Mouse (Mus musculus) thymus, adult 18-20 months (tissue): ENCODE results near the gene Gm26620.
A peak's percentile ranks its signal among the peaks of the same experiment; 100 is the strongest.

Source experiments
- DNase-seq, 2 experiments: peaks; one replicate each; pipeline ENCODE4 v3.0.0; 2022; ENCODE audit warnings: mixed read lengths in 2 of 2

Gene Gm26620

GRCm38 (mm10) chr1:170884978-170885561 is at the start of gene Gm26620, which contains the start of gene Dusp12:
TSS of gene Gm26620 (plus strand) at chr1:170885065.
TSS of gene Dusp12 (minus strand) at chr1:170885540.
- peak; percentile 72 for DNase-seq

GRCm38 (mm10) chr1:170839685-170840084 is 45.2 kb upstream of the Gm26620 start:
- no peak for DNase-seq

DNA sequence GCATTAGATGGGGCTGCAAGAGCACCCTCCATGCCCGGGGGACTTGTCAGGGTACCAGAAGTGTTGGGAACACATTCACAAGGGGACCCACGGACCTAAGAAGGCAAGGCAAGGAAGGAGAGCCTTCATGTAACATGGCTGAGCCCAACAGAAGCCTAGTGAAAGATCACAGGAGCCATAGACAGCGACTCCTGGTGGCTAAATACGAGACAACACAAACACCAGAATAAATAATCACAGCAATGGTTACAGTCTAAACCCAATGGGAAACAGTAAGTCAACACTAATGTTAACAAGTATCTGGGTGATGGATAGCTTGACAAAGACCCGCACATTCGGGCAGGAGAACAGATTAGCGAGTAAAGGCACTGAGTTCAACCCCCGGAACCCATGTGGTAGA is 40.5 kb upstream of the Gm26620 start:
- no peak for DNase-seq

- DNase-seq = no peak
Measured at GRCm38 (mm10) chr1:170845448-170846307, 39.2 kb upstream of the Gm26620 start.

DNA sequence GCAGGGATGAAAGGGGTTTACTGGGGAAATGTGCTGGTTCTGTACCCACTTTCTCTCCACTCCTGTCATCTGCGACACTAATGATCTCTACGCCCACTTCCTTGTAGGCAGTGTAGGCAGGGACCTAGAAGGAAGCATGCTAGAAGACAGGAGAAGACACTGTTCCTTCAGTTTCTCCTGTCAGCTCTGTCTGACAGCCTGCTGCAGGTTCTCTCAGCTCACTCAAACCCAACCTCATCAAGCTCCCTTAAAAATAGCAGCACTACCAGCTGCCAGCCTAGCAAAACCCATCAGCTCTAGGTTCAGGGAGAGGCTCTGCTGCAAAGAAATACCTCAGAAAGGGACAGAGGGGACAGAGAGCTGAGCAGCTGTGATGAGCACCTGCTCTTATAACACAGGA is 34.9 kb upstream of the Gm26620 start:
- DNase-seq = no peak

DNA sequence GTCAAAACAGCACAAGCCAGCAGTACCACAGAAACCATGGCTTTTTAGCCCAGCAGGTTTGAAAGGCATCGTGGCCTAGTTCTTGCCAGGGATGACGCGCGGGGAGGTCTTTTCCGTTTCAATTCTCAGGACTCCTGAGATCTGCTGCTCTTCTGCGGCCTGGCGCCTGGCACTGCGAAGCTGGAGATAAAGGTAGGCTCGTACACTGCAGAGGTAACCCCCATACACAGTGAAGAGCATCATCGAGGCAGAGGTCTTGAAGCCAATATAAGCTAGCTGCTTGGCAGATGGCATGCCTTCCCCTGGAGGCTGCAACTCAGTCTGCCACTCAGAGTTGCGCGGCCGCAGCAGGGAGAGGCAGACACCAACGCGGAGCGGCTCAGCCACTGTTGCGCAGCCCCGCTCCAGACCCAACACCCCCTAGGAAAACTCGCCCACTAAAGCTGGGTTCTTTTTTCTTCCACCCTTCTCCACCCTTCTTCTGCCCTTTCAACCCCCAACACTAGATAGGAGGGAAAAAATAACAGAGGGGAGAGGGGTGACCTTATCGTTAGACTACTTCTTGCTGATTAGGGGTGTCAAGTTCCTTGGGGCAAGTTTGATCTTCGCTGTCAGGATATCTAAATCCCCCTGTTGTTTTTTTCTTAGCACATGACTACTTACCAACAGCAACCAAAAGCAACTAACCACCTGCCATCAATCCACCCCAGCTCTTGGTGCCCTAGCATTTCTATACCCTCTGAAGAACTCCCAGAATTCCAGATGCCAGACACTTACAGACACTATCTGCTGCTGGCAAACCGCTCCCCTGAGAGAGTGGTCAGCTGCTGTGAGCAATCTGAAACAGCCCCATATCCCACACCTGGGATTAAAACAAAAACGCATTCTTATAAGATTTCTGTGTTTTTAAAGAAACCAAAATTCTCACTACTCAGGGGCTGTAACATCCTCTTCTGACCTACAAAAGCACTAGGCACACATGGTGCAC is 33.9 kb upstream of the Gm26620 start:
- no peak for DNase-seq

GRCm38 (mm10) chr1:170853604-170854003 is 31.3 kb upstream of the Gm26620 start:
- no peak for DNase-seq

DNA sequence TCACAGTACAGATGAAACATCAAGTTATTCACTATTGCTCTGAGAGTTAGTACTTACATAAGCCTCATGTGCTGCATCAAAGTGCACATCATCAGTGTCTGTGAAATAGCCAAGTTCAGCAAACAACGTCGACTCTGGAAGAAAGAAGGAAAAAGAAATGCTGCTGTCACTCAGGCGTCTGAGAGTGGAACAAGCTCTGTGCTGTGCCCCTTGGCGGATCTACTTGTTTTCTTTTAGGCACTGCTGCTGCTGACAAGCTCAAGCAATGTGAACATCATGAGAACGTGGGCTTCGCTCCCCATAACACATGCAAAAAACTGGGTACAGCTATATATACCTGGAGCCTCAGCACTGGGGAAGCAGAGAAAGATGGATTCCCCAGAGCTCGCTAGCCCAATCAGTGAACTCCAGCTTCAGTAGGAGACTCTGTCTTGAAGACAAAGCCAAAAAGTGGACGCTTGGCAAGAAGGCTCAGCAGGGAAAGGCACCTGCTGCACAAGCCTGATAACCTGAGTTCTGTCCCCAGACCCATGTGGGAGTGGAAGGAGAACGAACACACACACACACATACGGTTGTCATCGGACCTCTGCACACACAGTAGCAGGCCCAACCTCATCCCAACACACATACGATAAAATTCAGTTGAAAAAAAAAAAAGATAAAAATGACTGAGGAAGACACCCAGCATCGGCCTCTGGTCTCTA is 29.7 kb upstream of the Gm26620 start:
- no peak for DNase-seq

GRCm38 (mm10) chr1:170857369-170857768 is 27.5 kb upstream of the Gm26620 start:
- DNase-seq = no peak

- no peak for DNase-seq
Measured at GRCm38 (mm10) chr1:170858872-170859271, 26.0 kb upstream of the Gm26620 start.

GRCm38 (mm10) chr1:170861671-170862434 is 23.0 kb upstream of the Gm26620 start:
- no peak for DNase-seq

DNA sequence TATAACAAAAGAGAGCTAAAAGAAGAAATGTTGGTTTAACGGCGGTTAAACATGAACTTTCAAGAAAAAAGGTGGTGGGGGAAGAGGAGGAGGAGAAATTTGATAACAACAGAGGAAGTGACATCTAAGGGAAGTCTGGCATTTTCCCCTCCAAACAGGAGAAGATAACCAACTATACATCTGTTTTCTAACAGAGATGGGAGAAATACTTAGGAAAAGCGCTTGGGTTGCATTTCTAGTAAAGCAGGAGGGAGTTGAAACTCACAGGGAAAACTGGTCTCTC is 22.5 kb upstream of the Gm26620 start:
- no peak for DNase-seq

DNA sequence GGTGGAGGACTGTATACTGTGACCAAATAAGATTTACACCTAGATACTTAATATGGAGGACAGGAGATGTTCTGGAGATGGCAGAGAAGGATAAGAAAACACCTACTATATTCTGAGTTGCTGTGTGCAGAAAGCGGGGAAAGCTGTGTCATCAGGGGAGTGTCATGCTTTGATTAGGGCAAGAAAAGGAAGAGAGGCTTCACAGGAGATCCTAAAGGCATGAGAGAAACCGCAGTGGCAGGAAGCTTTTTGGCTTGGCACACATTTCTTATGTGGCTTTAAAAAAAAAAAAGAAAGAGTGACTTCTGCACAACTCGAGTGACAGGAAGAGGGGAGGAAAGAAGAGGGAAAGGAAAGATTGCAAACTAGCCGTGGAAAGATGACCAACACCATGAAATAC is 21.8 kb upstream of the Gm26620 start:
- peak; percentile 11 to 47 for DNase-seq

GRCm38 (mm10) chr1:170864234-170864633 is 20.6 kb upstream of the Gm26620 start:
- no peak for DNase-seq

DNA sequence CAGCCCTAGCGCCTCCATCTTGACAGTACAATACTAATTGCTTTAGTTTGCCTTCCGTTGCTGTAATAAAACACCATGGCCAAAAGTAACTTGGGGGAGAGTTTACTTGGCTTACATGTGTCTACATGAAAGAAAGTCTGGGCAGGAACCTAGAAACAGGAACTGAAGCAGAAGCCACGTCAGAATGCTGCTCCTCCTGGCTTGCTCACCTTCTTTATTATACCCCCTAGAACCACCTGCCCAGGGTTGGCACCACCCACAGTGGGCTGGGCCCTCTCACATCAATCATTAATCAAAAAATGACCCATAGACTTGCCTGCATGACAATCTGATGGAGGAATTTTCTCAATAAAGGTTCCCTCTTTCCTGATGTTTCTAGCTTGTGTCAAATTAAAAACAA is 20.1 kb upstream of the Gm26620 start:
- DNase-seq = no peak

DNA sequence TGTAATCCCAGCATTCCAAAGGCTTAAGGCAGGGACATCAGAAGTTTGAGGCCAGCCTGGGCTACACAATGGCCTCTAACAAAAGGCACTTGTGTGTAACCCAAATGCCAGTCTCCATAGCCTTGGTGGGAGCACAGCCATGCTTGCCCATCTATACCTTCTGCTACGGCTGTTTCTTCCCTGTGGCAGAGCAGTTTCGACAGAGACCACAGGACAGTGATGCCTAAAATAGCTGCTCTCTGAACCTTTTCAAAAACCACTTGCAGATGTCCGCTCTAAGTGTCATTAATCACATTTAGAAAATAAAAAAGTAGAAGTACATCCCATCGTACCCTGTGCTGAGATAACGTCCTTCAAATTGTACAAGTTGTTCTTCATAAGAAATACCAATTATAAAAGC is 19.5 kb upstream of the Gm26620 start:
- no peak for DNase-seq

DNA sequence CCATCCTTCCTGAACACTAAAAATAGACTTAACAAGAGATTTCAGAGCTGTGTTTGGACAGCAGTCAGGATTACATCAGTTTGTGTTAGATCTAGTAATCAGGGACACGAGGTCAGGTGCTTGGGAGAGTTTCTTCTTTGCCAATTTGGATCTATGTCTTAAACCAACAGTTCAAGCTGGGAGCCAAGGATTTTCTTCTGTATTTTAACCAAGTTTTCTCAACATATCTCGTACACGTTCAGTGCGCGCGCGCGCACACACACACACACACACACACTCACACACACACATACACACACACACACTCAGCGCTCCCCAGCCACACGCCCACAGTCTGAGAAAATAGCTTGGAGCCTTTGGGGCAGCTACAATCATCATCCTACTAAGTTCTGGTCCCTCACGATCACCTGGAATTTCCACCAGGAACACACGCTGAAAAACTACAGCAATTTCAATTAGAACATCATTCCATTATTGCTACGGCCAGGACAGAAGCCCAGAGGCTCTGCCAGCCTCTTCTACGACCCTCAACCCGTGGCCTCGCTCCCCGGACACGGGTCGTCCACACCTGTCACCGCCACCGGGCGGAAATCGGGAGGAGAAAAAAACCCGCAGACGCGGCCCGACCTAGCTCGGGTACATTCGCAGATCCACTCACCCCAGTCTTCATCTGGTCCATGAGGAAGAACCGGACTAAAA is 17.7 kb upstream of the Gm26620 start:
- DNase-seq = no peak

DNA sequence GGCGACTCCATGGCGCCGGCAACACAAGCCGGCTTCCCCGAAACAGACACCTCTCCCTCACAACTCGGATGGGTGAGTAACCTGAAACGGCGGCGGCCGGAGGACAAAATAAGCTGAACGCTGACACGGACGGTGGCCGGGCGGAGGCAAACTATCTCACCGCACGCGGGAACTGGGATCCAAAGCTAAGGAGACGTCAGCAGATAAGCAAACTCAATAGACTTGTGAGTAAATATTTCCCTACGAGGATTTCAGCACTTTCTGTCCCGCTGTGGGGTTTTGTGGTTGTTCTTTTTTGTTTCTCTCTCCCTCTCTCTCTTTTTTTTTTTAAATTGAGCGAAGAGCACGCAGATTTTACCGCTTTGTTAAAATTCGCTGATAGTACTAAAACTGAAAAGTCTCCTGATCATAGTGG is 17.2 kb upstream of the Gm26620 start, which contains the start of gene Atf6:
Gene Atf6 (minus strand): TSS at position 81 of the 415 bp plus-strand sequence.
- peak; percentile 68 to 76 for DNase-seq

DNA sequence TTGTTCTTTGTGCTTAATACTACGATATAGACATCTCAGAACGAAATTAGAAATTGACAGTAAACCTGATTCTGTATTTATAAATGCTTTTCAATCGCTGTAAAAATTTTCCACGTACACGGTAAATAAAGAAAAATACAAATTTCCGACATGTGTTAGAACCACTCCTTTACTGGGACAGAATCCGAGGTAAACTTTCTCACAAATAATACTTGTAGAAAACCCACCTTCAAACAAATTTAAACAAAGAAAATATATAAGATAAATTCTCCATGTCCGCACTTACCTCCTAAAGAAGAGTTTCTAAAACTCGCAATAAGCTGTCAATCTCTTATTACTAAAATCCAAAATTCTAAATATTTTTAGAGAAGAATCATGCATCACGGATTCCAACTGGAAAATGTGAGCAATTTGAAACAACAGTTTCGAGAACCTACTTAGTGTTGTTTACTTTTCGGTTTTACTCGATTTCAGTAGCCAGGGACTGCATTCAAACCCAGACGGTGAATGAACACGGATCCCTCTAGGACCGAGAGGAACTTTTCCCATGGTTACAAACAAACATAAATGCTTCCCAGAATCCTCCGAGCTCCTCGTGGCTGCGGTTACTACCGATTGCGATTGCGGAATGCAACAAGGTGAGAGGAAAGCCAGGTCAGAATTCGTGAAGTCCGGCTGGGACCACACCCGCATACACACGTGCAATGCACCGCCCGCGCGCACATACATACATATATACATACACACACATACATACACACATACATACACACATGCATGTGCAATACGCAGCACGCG is 16.6 kb upstream of the Gm26620 start:
- peak in 1 of 2 experiments; percentile 21 for DNase-seq

GRCm38 (mm10) chr1:170868905-170869283 is 16.0 kb upstream of the Gm26620 start:
- DNase-seq = no peak
